Mouse (Mus musculus) stomach, postnatal 0 days (tissue): ENCODE results near the gene Fam20b. TPM values are rescaled to one million over a fixed set of nuclear protein-coding genes. Genes with fewer than 3 reads are reported as not detected.
A peak's percentile ranks its signal among the peaks of the same experiment; 100 is the strongest.

Source experiments
- ATAC-seq: fragments of 200-750 bp; cut with Nextera tagmentation; 2 replicates; pipeline ENCODE4 v1.8.0; 2017; ENCODE audit not compliant: low FRiP score, low TSS enrichment
- DNase-seq: peaks from one replicate; pipeline ENCODE4 v3.0.0-alpha.2; 2016; ENCODE audit warnings: low spot score
- H3K27ac ChIP-seq: fragments of 300-500 bp; sonication (generic); replicated peaks from 2 replicates; pipeline ENCODE4 v1.5.1; 2014; ENCODE audit warnings: mild to moderate bottlenecking, control low read depth
- H3K27me3 ChIP-seq: fragments of 300-500 bp; sonication (generic); 2 replicates; pipeline ENCODE4 v1.6.1; 2014; ENCODE audit warnings: low read length; ENCODE audit not compliant: control insufficient read depth, insufficient read depth
- H3K36me3 ChIP-seq: fragments of 300-500 bp; sonication (generic); 2 replicates; pipeline ENCODE4 v1.6.1; 2014; ENCODE audit warnings: low read length, mixed read lengths; ENCODE audit not compliant: control insufficient read depth, insufficient read depth
- H3K4me1 ChIP-seq: fragments of 300-500 bp; sonication (generic); replicated peaks from 2 replicates; pipeline ENCODE4 v1.6.1; 2014; ENCODE audit warnings: antibody characterized with exemption; ENCODE audit not compliant: control insufficient read depth, insufficient read depth
- H3K4me2 ChIP-seq: fragments of 300-500 bp; sonication (generic); replicated peaks from 2 replicates; pipeline ENCODE4 v1.6.1; 2014; ENCODE audit warnings: low read depth, mild to moderate bottlenecking, control low read depth, moderate library complexity
- H3K4me3 ChIP-seq: fragments of 300-500 bp; sonication (generic); 2 replicates; pipeline ENCODE4 v1.5.1; 2014; ENCODE audit warnings: low read depth, low read length, control low read depth
- H3K9ac ChIP-seq: fragments of 300-500 bp; sonication (generic); 2 replicates; pipeline ENCODE4 v1.6.1; 2014; ENCODE audit warnings: mild to moderate bottlenecking, low read length, control low read depth, mixed read lengths
- H3K9me3 ChIP-seq: fragments of 300-500 bp; sonication (generic); 2 replicates; pipeline ENCODE4 v1.6.1; 2016; ENCODE audit warnings: low read length; ENCODE audit not compliant: control insufficient read depth
- CTCF ChIP-seq: IDR thresholded peaks from 2 replicates; pipeline ENCODE4 v1.5.1; 2016; ENCODE audit warnings: antibody characterized with exemption, low read depth, mild to moderate bottlenecking, moderate library complexity
- EP300 ChIP-seq: optimal IDR thresholded peaks from 2 replicates; pipeline ENCODE3; 2016; ENCODE audit warnings: antibody characterized with exemption
- WGBS: fragments of 180-500 bp; shearing (Covaris S2); extraction: QIAGEN DNeasy Blood & Tissue Kit; methylation state at CpG from one replicate; pipeline ENCODE4 v1.1.7; 2014; 5-methylcytosine and 5-hydroxymethylcytosine counted together
- polyA plus RNA-seq: library from polyadenylated mRNA; unstranded; fragments of >200 nt; fragmentation: Nextera tagmentation; extraction: Ambion mirVana; gene quantifications from 2 replicates; pipeline ENCODE4 v1.2.1, GENCODE M21; 2015

Fam20b gene
- polyA plus RNA-seq, 1 experiment from 2014 or later, result 24.7 TPM

DNA sequence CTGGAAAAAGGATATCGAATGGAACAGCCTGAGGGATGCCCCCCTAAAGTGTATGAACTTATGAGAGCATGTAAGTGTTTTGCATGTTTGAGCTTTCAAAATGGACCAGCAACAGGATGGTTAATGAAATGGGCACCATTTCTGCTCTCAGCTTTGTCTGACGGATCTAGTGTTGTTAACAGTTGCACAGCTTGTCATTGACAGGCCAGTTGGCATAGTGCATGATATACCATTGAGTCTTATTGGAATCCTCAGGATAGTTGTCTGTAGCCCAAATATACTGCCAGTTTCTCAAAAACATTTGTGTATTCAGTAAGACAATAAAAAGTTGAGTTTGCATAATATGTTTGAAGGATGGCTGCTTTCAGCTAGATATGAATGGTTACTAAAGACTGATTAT, 83.7 kb downstream of the Fam20b start:
- Histone ChIP-seq H3K4me2 (no peak overlapping the region), H3K36me3 (peaks cover 5% of the 10 kb centered on the region), H3K9ac (no peak overlapping the region), H3K9me3 (no peaks in the 10 kb centered on the region), H3K27me3 (no peaks in the 10 kb centered on the region), H3K27ac (no peak overlapping the region), H3K4me1 (no peaks in the 10 kb centered on the region), H3K4me3 (no peak overlapping the region)
- DNase-seq (no peak), ATAC-seq (no peak)
- TF ChIP-seq EP300, result no peak
- no peak for TF ChIP-seq CTCF
- WGBS, result 85% methylated on average over 2 of the region's 2 CpGs

DNA sequence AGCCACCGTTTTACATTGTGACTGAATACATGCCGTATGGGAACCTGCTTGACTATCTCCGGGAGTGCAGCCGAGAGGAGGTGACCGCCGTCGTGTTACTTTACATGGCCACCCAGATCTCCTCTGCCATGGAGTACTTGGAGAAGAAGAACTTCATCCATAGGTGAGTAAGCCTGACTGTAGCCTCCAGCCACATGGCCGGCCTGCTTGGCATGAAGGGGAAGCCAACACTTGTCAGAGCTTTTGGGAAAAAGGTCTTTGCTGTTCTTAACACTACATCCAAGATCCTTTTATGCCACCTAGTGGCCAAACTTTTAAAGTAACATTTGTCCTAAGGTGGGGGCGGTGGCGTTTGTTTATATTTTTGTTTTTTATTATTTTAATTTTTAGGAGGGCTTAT, 85.8 kb downstream of the Fam20b start:
- no peak for ATAC-seq
- Histone ChIP-seq H3K27ac (no peak overlapping the region), H3K4me2 (no peak overlapping the region), H3K4me1 (no peaks in the 10 kb centered on the region), H3K27me3 (no peaks in the 10 kb centered on the region), H3K9me3 (no peaks in the 10 kb centered on the region), H3K9ac (no peak overlapping the region), H3K4me3 (no peak overlapping the region), H3K36me3 (peaks cover 12% of the 10 kb centered on the region)
- TF ChIP-seq EP300, result no peak
- TF ChIP-seq CTCF, result peak; percentile 76
- WGBS, result 76% methylated on average over 10 of the region's 10 CpGs
- no peak for DNase-seq

DNA sequence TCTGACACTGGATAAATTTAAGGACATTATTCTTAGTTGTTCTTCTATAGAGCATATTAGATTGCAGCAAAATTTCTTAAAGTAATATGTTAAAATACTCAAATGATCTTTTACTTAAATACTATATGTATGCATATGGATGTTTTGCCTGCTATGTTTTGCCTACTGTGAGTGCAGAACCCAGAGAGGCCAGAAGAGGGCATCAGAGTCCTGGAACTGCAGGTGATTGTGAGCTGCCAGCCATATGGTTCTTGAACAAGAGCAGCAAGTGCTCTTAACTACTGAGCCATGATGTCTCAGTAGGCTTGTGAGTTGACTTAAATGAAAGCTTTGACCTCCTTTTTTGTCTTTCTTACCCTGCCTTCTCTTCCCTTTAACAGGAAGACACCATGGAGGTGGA, 87.9 kb downstream of the Fam20b start:
- TF ChIP-seq EP300 (no peak), CTCF (peak; percentile 62)
- Histone ChIP-seq H3K27ac (no peak overlapping the region), H3K4me1 (no peaks in the 10 kb centered on the region), H3K4me2 (no peak overlapping the region), H3K27me3 (no peaks in the 10 kb centered on the region), H3K9ac (no peak overlapping the region), H3K36me3 (peaks cover 12% of the 10 kb centered on the region; the same call in 1 of the 2 replicates), H3K9me3 (no peaks in the 10 kb centered on the region), H3K4me3 (no peak overlapping the region)
- DNase-seq (peak; percentile 31), ATAC-seq (no peak)

DNA sequence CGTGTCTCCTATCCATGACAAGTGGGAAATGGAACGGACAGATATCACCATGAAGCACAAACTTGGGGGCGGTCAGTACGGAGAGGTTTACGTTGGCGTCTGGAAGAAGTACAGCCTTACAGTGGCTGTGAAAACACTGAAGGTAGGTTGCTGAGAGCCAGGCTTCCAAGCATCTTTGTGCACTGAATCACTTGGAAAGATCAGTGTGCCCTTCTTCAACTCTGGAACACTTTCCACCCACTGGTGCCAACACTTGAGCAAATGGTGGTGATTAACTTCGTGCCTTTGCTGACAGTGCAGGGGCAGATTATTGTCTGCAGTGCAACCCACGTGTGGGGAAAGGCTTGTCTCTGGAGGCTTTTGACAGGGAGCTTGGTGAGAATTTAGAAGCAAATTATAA, 88.9 kb downstream of the Fam20b start:
- Histone ChIP-seq H3K4me2 (no peak overlapping the region), H3K9me3 (no peaks in the 10 kb centered on the region), H3K27ac (no peak overlapping the region), H3K4me3 (no peak overlapping the region), H3K9ac (no peak overlapping the region), H3K27me3 (no peaks in the 10 kb centered on the region), H3K36me3 (peaks cover 16% of the 10 kb centered on the region; the same call in 1 of the 2 replicates), H3K4me1 (no peaks in the 10 kb centered on the region)
- ATAC-seq (no peak), DNase-seq (no peak)
- WGBS, result 91% methylated on average over 8 of the region's 8 CpGs
- TF ChIP-seq EP300, result no peak
- no peak for TF ChIP-seq CTCF

Other genes with a start within 250 kb of the Fam20b start
- gene Soat1, start 244.8 kb downstream of the Fam20b start, polyA plus RNA-seq, result 16.2 and 17.6 TPM in 2 replicates
- 0.53 and 0.62 TPM in 2 replicates for gene Gm10031, start 195.1 kb downstream of the Fam20b start, polyA plus RNA-seq
- gene Abl2, start 160.3 kb downstream of the Fam20b start, polyA plus RNA-seq, result 1.4 TPM in 2 replicates
- gene Tor3a, start 44.7 kb downstream of the Fam20b start, polyA plus RNA-seq, result 16.8 and 17.1 TPM in 2 replicates
- gene Angptl1, start 119.5 kb upstream of the Fam20b start, polyA plus RNA-seq, result 7.6 and 8.0 TPM in 2 replicates
- gene Ralgps2, start 220.5 kb upstream of the Fam20b start, polyA plus RNA-seq, result 38.7 and 41.3 TPM in 2 replicates